Mouse (Mus musculus) CH12F3 (cell line): ENCODE measurements around the gene Lrrc4.

Experiments
- in situ Hi-C: fragments of 300-500 bp; cut with MboI; formaldehyde crosslinking; loops from 2 replicates; pipeline ENCODE4 v1.14.3; 2020; ENCODE audit warnings: low sequenced_read_pairs

The Lrrc4 gene

DNA sequence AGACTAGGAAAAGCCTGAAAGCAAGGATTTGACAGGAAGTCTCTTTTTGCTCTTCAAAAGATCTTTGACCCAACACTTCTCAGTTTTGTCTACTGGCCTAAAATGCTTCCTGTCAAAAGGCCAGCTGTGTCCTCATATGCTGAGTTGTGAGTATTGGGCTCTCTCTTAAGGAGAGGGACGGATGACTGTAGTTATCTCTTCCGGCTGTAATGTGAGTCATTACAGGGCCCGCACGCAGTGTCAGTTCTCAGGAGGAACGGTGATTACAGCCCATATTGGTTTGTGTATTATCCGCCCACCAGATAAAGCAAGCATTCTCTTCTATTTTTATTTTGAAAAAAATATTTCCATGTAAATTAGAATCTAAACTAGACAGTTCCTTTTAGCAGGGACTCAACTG is 209.0 kb downstream of the Lrrc4 start:
- in situ Hi-C loops, result no loop called here

DNA sequence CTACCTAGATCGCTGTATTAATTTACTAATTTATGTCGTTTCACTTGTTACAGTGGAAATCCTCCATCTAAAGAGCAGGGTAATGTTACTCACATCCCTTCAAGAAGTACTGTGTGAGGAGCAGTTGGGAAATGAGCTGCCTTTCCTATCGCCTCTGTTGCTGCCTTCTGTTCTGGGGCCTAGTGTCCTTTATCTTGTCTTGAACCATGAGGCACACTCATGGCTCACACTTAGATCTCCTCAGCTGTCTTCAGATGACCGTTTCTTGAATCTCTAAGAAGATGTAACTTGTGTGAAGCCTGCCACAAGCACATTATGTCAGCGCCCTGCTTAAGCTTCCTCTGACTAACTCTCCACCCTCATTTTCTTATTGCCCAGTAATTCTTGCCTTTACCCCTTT is 209.6 kb downstream of the Lrrc4 start:
- in situ Hi-C loops, result no loop called here

DNA sequence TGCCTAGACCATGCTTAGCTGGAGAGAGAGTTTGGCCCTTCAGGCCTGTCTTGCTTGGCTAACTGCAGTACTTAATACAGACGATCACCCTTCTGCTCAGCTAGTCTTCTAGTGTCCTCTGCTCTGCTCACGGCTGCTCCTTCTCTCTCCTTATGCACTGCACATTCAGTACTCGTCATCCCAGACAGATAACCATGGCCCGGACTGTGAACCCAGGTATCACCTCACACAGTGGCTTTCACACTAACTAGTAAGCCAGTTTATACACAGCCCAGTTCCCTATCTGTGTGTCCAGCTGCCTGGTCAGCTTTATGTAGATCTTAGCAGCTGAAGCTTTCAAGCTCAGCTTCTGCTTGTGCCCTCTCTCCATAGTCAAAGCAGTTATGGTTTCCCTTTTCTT is 210.1 kb downstream of the Lrrc4 start:
- in situ Hi-C loops, result no loop called here

DNA sequence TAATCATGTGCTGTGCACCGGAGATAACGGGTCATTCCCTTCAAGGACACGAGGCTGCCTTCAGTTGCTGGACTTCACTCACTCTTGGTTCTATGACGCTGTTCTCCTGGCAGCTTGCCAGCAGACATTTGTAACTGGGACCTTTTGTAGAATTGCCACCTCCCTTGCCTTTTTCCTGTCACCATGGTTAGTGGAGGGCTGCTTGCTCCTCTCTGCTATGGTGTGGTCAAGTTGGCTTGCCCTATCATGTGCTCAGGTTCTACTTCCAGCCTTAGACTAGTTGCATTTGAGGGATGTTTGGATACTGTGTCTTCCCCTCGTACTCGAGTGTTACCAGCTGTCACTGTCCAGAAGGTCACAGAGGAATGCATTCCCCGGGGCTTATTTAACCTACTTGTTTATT is 212.8 kb downstream of the Lrrc4 start:
- in situ Hi-C loops, result no loop called here

DNA sequence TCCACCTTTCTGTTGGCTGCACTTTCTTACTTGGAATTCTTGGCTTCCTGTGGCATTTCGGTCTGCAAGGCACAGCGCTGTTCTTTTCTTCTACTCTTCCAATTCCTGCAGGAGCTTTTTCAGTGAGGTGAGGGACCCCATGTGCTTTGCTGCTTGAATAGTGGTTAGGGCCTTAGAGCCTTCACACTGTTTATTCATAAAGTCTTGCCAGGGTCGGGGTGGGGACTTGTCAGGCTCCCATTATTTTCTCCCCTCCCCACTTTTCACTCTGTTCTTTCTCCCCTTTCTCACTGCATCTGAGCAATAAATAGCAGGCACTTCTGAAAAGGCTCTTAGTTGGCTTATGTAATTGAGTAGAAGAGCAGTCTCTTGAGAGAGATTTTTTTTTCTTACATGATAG is 213.2 kb downstream of the Lrrc4 start:
- in situ Hi-C loops, result no loop called here

DNA sequence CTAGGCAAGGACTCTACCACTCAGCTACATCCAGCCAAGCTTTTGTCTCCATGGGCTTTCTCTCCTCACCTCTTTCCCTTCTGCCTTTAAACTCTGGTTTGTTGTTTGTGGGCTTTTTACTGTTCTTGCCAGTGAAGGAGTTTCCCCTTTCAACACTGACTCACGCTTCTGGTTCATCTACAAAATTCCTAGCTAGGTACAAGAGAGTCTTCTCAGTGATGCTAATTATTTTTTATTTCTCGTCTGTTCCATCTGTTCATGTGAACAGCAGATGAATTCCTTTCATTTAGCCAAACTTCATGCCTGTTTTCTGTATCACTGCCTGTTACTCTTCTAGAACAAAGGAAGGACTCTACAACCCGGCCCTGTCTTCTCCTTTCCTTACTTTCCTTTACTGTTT is 215.6 kb downstream of the Lrrc4 start:
- in situ Hi-C loops, result no loop called here

DNA sequence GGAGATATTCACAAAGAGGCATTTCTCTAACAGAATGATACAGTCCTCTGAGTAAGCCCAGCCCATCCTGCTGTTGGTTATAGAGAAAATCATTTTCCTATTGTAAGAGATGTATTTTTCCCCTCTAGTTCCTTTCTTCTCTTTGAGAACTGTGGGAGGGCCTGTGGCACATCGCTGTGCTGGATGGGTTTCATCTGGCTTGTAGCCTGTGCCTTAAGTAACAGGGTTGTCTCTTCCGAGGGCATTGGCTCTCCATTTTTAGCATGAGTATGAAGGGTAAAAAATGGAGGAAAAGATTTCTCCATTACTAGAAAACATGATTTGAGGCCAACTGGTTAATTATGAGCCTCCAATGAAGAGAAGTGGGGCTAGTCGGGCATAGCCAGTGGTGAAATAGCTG is 216.1 kb downstream of the Lrrc4 start:
- in situ Hi-C loops, result no loop called here

DNA sequence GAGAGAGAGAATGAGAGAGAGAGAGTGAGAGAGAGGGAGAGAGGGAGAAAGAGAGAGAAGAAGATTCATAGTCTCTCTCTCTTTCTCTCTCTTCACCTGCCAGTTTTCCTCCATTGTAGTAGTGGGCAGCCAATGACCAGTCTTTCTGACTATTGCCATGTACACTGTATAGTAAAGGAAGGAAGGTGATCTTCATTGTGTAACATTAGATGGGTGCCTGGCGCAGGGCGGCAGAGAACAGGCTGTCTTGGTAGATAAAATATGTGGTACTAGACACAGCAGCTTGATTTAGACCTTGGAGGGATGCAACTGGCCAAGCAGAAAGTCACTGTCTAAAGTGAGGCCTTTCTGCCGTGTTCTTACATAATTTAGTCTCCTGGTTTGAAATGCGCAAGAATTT is 216.7 kb downstream of the Lrrc4 start:
- in situ Hi-C loops, result no loop called here

DNA sequence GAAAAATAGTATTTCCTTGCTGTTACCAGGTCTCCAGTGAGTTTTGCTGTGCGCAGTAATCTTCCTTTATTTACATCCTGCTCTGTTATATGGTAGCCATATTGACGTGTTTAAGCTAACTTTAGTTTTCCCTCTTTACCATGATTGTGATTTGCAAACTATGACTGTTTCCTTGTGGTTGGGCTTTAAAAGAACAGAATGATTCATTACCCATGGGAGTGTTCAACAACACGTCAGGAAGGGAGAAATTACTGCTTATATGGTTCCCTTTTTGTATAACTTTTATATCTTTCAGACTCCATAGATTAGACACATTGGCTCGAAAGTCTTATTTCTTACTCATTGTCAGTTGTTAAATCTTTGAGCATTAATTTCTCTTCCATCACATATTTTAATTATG is 218.1 kb downstream of the Lrrc4 start:
- in situ Hi-C loops, result no loop called here
